Mouse (Mus musculus): ENCODE measurements around the gene Leprot. TPM values are rescaled to one million over a fixed set of nuclear protein-coding genes. Genes with fewer than 3 reads are reported as not detected.

Leprot gene
- polyA plus RNA-seq, 1 experiment from 2014 or later, result 92.3 TPM

DNA sequence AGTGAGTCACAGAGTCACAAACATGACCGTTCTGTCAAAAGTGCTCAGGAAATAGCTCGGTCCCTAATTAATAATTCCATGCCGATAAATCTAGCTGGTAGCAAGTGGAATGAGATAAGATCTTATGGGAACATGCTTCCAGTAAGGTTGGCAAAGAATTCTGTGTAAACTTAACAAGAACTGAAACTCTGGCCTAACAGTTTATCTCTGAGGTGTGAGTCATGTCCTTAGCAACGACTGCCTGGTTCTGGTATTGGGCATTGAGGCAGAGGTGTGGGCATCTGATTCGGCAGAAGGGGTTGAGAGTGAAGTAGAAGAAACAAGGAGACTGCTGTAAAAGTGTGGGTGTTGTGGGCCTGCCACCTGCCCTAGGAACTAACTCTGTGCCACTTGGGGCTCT lies 22.3 kb downstream of the Leprot start:
- Histone ChIP-seq H3K4me3 (no peak overlapping the region), H3K27me3 (no peaks in the 10 kb centered on the region), H3K9ac (no peak overlapping the region), H3K4me2 (replicated peaks) (no peak overlapping the region), H3K27ac (no peak overlapping the region), H3K36me3 (no peaks in the 10 kb centered on the region), H3K9me3 (peaks cover 6% of the 10 kb centered on the region; the same call in 1 of the 2 replicates), H3K4me1 (no peaks in the 10 kb centered on the region)
- ATAC-seq (ENCODE audit: low FRiP score, low read depth), result no peak
- WGBS, result 77% methylated on average over 5 of the region's 5 CpGs

DNA sequence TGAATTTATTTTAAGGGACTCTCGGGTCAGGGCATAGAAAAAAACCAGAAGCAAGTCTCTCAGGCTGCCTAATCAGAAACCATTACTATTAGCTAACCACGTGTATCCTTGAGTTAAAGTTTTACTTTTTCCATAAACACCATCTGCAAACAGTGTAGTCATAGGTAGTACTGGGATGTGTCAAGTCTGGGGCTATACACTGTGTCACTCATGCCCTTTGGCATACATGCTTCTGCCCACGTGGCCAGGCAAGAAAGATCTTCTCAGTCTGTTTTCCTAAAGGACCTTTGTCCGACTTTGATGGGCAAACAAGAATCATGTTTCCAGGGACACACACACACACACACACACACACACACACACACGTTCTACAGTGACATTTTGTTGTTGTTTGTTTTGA lies 27.3 kb downstream of the Leprot start:
- Histone ChIP-seq H3K4me1 (no peaks in the 10 kb centered on the region), H3K4me3 (no peak overlapping the region), H3K4me2 (replicated peaks) (no peak overlapping the region), H3K27me3 (no peaks in the 10 kb centered on the region), H3K9me3 (no peaks in the 10 kb centered on the region), H3K9ac (no peak overlapping the region), H3K36me3 (no peaks in the 10 kb centered on the region), H3K27ac (no peak overlapping the region)
- ATAC-seq (ENCODE audit: low FRiP score, low read depth), result no peak
- 67% methylated on average over 5 of the region's 5 CpGs for WGBS

DNA sequence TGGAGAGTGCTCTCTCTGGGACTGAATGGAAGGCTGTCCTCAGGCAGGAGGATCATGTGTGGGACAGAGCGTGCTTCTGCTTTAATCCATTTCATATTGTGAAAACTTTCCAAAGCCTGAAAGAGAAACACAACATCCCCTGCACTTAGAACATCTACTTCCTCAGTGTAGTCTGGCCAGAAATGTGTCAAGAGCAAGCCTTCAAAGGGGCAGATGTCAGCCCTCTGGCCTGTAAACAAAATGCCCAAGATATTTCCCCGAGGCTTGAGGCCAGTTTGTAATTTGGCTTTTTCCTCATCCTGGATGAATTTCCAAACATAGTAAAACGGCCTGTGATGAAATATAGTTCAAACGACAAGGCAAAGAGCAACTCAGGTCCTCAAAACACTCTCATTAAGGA lies 28.2 kb downstream of the Leprot start:
- Histone ChIP-seq H3K4me2 (replicated peaks) (no peak overlapping the region), H3K27ac (no peak overlapping the region), H3K27me3 (no peaks in the 10 kb centered on the region), H3K36me3 (no peaks in the 10 kb centered on the region), H3K4me1 (no peaks in the 10 kb centered on the region), H3K9me3 (no peaks in the 10 kb centered on the region), H3K9ac (no peak overlapping the region), H3K4me3 (no peak overlapping the region)
- 53% methylated on average over 4 of the region's 4 CpGs for WGBS
- ATAC-seq (ENCODE audit: low FRiP score, low read depth), result no peak

DNA sequence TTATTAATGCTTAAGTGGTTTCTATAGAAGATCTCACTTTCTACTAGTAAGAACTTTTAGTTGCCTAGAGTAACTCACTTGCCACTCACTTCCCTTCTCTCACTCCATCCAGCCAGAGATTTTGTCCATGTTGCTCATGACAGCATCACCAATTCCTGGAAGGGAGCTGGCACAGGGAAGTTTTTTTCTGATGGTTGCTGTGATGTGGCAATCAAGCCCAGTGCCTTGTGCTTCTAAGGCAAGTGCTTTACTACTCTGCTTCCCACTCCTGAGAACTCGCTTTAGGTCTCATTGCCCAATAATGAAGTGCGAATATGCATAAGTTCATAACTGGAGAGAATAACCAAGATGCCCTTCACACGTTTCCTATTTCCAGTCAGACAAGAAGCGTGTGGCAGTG lies 35.1 kb downstream of the Leprot start:
- Histone ChIP-seq H3K4me2 (replicated peaks) (no peak overlapping the region), H3K4me1 (no peaks in the 10 kb centered on the region), H3K9ac (no peak overlapping the region), H3K27me3 (no peaks in the 10 kb centered on the region), H3K27ac (no peak overlapping the region), H3K36me3 (no peaks in the 10 kb centered on the region), H3K4me3 (no peak overlapping the region), H3K9me3 (no peaks in the 10 kb centered on the region)
- WGBS, result 91% methylated on average over 4 of the region's 4 CpGs
- ATAC-seq (ENCODE audit: low FRiP score, low read depth), result no peak

DNA sequence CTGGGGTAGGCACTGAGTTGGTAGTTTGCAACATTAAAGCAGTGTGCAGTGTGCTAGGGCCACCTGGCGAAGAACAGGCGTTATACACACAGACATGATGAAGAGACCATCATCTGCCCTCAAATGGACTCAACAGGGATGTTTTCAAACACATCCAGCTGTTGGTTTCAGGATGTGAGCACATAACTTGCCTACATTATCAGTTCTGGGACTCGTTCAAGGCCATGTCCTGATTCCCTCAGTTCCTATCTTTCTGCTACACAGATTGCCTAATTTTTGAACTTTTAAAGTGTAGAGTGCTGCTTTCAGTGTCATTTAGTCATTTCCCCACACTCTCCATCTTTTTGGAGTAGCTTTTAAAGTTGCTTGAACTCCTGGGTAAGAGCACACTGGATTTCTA lies 35.6 kb downstream of the Leprot start:
- no peak overlapping the region for H3K4me2 ChIP-seq (replicated peaks)
- ATAC-seq (ENCODE audit: low FRiP score, low read depth), result no peak
- H3K9ac ChIP-seq, result no peak overlapping the region
- 80% methylated on average over 3 of the region's 3 CpGs for WGBS
- no peak overlapping the region for H3K27ac ChIP-seq
- no peaks in the 10 kb centered on the region for H3K36me3 ChIP-seq
- no peaks in the 10 kb centered on the region for H3K9me3 ChIP-seq
- H3K27me3 ChIP-seq, result no peaks in the 10 kb centered on the region
- no peak overlapping the region for H3K4me3 ChIP-seq
- no peaks in the 10 kb centered on the region for H3K4me1 ChIP-seq

DNA sequence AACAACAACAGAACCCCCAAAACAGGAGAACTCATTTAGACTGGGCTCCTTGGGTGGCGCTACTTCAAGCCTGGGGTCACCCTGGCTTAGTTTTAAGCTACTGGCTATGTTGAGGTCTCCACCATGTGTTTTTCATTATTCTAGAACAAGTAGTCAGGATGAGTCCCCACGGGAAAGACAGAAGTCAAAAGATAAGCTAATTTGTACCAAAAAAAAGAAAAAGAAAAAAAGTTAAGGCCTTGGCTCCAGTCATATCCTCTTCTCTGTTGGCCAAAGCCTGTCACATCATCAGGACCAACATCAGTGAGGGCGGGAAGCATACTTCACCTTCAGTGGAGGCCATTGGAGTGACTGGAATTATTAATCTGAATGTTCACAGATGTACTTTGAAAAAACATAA lies 37.3 kb downstream of the Leprot start:
- Histone ChIP-seq H3K4me2 (replicated peaks) (no peak overlapping the region), H3K9ac (no peak overlapping the region), H3K4me3 (no peak overlapping the region), H3K36me3 (no peaks in the 10 kb centered on the region), H3K9me3 (no peaks in the 10 kb centered on the region), H3K27ac (no peak overlapping the region), H3K4me1 (no peaks in the 10 kb centered on the region), H3K27me3 (no peaks in the 10 kb centered on the region)
- 60% methylated on average over 3 of the region's 3 CpGs for WGBS
- no peak for ATAC-seq (ENCODE audit: low FRiP score, low read depth)

DNA sequence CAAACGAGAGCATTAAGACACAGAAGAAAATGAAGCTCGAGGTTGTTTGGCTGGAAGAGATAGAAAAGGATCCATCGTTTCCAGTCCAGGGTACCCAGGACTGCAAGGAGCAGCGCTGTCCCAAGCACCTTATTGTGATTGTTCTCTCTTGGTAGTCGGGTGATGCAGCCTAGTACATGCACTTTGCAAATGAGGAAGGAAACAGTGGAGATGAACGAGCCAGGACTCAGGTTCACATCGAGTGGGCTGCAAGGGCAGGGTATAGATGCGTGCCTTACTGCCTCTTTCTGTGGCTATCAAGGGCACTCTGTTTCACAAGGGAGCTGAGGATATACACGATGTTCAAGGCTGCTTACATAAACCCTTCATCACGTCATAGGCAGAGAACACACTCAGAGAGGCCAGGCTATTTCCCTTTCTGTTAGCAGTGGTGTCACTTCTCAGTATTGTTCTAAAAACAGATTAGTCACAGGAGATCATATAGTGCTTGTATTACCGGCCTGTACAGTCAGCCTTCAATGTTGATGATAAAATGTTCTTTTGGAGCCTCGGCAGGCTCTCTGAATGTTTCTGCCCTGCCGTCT lies 38.8 kb downstream of the Leprot start:
- Histone ChIP-seq H3K36me3 (no peaks in the 10 kb centered on the region), H3K27ac (no peak overlapping the region), H3K9ac (no peak overlapping the region), H3K4me1 (no peaks in the 10 kb centered on the region), H3K27me3 (no peaks in the 10 kb centered on the region), H3K4me3 (no peak overlapping the region), H3K9me3 (no peaks in the 10 kb centered on the region), H3K4me2 (replicated peaks) (no peak overlapping the region)
- ATAC-seq (ENCODE audit: low FRiP score, low read depth), result no peak
- WGBS, result 82% methylated on average over 13 of the region's 13 CpGs

DNA sequence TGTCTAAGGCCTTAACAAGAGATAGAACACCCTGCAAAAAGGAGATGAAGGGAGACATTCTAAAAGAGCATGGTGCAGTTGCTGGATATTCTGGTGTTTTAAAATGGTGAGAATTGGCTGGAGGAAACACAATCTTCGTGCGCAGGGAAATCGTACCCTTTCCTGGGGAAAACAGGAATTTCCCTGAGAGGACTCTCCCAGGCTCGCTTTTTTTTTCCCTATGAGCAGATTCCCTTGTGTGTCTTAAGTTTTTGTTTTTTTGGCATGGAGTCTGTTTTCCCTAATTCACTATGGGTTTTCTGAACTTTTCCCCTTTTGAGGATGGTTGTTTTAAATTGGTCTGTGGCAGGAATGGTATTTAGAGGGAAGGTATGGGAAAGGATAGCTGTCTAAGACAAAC lies 41.7 kb downstream of the Leprot start:
- no peaks in the 10 kb centered on the region for H3K4me1 ChIP-seq
- no peak for ATAC-seq (ENCODE audit: low FRiP score, low read depth)
- H3K36me3 ChIP-seq, result no peaks in the 10 kb centered on the region
- H3K27me3 ChIP-seq, result no peaks in the 10 kb centered on the region
- WGBS, result 69% methylated on average over 4 of the region's 4 CpGs
- no peak overlapping the region for H3K4me3 ChIP-seq
- no peak overlapping the region for H3K4me2 ChIP-seq (replicated peaks)
- H3K9ac ChIP-seq, result no peak overlapping the region
- H3K9me3 ChIP-seq, result no peaks in the 10 kb centered on the region
- no peak overlapping the region; the same call in 1 of the 2 replicates for H3K27ac ChIP-seq

DNA sequence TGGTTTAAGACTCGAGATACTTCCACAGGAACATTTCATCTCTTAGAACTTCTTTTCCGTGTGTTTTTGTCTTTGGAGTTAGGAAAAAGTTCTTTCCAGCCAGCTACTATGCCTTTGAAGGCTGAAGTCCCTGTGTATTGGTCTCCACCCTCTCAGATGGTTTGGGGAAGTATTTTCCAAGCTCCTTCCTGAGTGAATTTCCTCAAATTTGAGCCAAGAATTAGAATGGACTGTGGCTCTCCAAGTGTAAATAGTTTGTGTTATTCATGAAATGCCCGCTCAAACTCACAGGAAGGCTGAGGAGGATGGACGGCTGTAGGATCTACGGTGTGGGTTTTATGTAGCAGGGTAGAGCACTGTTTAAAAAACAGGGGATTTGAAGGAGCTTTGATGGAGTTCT lies 42.1 kb downstream of the Leprot start:
- H3K4me2 ChIP-seq (replicated peaks), result no peak overlapping the region
- no peaks in the 10 kb centered on the region for H3K9me3 ChIP-seq
- WGBS, result 65% methylated on average over 5 of the region's 5 CpGs
- no peak overlapping the region for H3K4me3 ChIP-seq
- no peak overlapping the region for H3K9ac ChIP-seq
- no peaks in the 10 kb centered on the region for H3K4me1 ChIP-seq
- ATAC-seq (ENCODE audit: low FRiP score, low read depth), result no peak
- H3K36me3 ChIP-seq, result no peaks in the 10 kb centered on the region
- H3K27me3 ChIP-seq, result no peaks in the 10 kb centered on the region
- no peak overlapping the region for H3K27ac ChIP-seq

DNA sequence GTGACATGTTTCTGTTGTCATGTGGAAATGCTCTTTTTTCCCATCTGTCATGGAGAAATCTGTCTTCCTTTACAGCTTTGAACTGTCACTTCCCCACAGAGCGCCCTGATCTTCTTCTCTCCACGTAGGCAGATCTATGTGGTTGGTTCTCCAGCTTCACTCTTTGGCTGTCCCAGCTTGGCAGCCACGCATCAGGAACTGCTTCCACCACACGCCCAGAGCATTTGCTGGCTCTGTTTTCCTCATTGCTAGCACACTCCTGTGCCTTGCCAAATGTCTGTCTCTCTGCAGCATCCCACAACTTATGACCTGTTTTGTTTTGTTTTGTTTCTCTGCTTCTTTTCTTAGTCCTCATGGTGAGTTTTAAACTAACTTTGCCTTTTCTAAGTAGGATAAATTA lies 45.4 kb downstream of the Leprot start:
- Histone ChIP-seq H3K4me1 (no peaks in the 10 kb centered on the region), H3K4me3 (no peak overlapping the region), H3K9me3 (no peaks in the 10 kb centered on the region), H3K27ac (no peak overlapping the region), H3K27me3 (no peaks in the 10 kb centered on the region), H3K9ac (no peak overlapping the region), H3K36me3 (no peaks in the 10 kb centered on the region), H3K4me2 (replicated peaks) (no peak overlapping the region)
- WGBS, result 83% methylated on average over 4 of the region's 4 CpGs
- ATAC-seq (ENCODE audit: low FRiP score, low read depth), result no peak

DNA sequence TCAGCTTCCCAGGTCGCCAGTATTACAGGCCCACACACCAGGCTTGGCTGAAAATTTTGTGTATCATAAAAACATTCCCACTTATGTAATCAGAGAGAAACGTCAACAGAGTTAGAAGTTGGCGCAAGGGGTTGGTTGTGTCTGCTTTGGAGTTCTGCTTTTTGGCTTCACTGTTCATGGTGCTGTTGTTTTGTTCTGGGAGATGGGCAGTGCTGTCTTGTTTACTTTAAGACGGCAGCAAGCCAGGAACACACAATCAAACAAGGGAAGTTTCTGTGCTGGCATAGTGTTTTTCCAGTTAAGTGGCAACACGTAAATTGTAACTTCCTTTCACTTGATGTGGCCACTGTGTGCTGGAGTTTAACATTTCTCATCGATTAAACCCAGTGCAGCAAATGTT lies 47.0 kb downstream of the Leprot start:
- no peak overlapping the region for H3K4me2 ChIP-seq (replicated peaks)
- H3K36me3 ChIP-seq, result no peaks in the 10 kb centered on the region
- 74% methylated on average over 6 of the region's 6 CpGs for WGBS
- no peak overlapping the region for H3K9ac ChIP-seq
- H3K27me3 ChIP-seq, result no peaks in the 10 kb centered on the region
- H3K4me3 ChIP-seq, result no peak overlapping the region
- ATAC-seq (ENCODE audit: low FRiP score, low read depth), result no peak
- H3K4me1 ChIP-seq, result no peaks in the 10 kb centered on the region
- no peak overlapping the region for H3K27ac ChIP-seq
- no peaks in the 10 kb centered on the region for H3K9me3 ChIP-seq

DNA sequence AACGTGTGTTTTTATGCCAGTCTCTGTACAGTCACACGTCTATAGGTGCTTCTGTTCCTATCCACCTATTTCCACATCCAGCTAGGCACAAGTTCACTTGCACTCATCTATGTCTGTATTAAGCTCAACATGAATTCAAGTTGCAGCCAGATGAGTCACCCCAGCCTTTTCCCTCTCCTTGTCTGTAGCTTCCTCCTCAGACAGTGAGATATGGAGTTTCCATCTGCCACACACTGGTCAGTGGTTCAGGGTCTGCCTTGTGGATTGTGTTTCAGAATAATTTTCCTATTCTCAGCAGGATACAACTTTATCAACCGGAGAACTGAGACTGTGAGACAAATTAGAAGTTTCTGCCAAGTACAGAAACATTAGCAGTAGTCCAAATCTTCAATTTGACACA lies 49.7 kb downstream of the Leprot start:
- no peaks in the 10 kb centered on the region for H3K36me3 ChIP-seq
- H3K4me1 ChIP-seq, result no peaks in the 10 kb centered on the region
- no peak overlapping the region for H3K27ac ChIP-seq
- H3K4me2 ChIP-seq (replicated peaks), result no peak overlapping the region
- no peaks in the 10 kb centered on the region for H3K9me3 ChIP-seq
- H3K9ac ChIP-seq, result no peak overlapping the region
- 77% methylated on average over 3 of the region's 3 CpGs for WGBS
- no peak for ATAC-seq (ENCODE audit: low FRiP score, low read depth)
- no peak overlapping the region for H3K4me3 ChIP-seq
- no peaks in the 10 kb centered on the region for H3K27me3 ChIP-seq

DNA sequence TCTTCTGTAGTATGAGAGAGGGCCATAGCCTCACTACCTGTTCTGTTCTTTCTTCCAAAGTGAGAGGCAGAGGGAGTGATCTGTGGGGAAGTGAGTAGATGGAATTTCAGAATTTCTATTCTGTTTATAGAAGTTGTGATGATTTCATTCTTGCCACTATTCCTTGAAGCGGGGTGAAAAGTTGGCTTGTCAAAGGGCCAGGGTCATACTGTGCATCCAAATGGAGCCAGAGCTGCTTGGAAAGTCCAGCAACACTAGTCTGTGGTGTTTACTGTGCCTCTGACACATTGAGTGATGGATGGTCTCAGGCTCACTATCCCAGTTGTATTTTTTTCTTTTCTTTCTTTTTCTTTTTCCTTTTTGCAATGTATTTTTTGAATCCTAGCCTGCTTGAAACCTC lies 51.9 kb downstream of the Leprot start:
- no peak for ATAC-seq (ENCODE audit: low FRiP score, low read depth)
- Histone ChIP-seq H3K4me3 (no peak overlapping the region), H3K27me3 (no peaks in the 10 kb centered on the region), H3K4me2 (replicated peaks) (no peak overlapping the region), H3K4me1 (no peaks in the 10 kb centered on the region), H3K9me3 (no peaks in the 10 kb centered on the region), H3K27ac (no peak overlapping the region), H3K36me3 (no peaks in the 10 kb centered on the region), H3K9ac (no peak overlapping the region)
- 100% methylated on average over 1 of the region's 1 CpGs for WGBS

Measured in limb, embryonic 13.5 days (tissue).